Mouse (Mus musculus) heart, postnatal 25 days (tissue): ENCODE measurements at regions not wholly inside any gene's neighbourhood (a gene's known extent, or its start where the extent isn't known, plus 50 kb on each side); places are given as distances from the start of the nearest gene placed in this dataset. TPM values are rescaled to one million over a fixed set of nuclear protein-coding genes. Genes with fewer than 3 reads are reported as not detected.

Experiments used
- microRNA-seq: library from miRNA; unstranded; fragments of <30 nt; microRNA quantifications from one replicate; pipeline ENCODE4 v1.2.0, GENCODE M21; 2022

Small RNA genes in the stretch of these regions (microRNA-seq; reads per million reads assigned to microRNA genes)
- gene Gm25779, result not detected
